Mouse (Mus musculus): Measurements from ENCODE around the gene Zdhhc11.
"Not testable (repeated sequence)": the region's sequence is repeated elsewhere in the genome, so short reads cannot be mapped to it uniquely, and the experiment has no call there.

The Zdhhc11 gene

DNA sequence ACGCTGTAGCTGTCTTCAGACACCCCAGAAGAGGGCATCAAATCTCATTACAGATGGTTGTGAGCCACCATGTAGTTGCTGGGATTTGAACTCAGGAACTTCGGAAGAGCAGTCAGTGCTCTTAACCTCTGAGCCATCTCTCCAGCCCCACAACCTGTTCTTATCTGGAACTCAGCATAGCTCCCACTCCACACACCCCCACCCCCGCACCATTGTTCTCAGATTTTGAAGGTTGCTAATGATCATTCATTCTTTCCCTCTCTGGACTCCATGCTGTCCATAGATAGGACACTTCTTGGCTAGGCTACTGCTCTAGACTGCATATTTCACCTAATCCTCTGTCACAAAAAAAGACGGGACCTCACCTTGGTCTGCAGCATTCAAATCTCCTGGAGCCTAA, 43.2 kb downstream of the Zdhhc11 start:
- DNase-seq (ENCODE audit: low spot score in 2 of 2), result not testable (repeated sequence)

DNA sequence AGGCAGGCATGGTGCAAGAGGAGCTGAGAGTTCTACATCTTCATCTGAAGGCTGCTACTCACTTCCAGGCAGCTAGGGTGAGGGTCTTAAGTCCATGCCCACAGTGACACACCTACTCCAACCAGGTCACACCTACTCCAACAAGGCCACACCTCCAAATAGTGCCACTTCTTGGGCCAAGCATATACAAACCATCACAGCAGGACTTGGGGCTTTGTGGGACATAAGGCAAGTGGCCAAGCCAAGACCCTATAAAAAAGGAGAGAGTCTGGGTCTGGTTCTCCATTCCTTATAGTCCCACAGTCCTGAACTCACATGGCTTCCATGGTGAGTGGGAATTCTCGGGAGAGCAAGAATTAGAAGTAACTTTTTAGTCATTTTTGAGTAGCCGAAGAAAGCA, 44.6 kb downstream of the Zdhhc11 start:
- not testable (repeated sequence) for DNase-seq (ENCODE audit: low spot score in 2 of 2)

GRCm38 (mm10) chr13:74008948-74009718, 45.5 kb downstream of the Zdhhc11 start, which contains the start of gene Tppp:
Gene Tppp, plus strand, starts transcription at chr13:74009407.
- DNase-seq (ENCODE audit: low spot score in 2 of 2), result peak; percentile 83 to 94

GRCm38 (mm10) chr13:74009791-74010614, 46.4 kb downstream of the Zdhhc11 start:
- DNase-seq (ENCODE audit: low spot score in 2 of 2), result peak; percentile 34 to 51

DNA sequence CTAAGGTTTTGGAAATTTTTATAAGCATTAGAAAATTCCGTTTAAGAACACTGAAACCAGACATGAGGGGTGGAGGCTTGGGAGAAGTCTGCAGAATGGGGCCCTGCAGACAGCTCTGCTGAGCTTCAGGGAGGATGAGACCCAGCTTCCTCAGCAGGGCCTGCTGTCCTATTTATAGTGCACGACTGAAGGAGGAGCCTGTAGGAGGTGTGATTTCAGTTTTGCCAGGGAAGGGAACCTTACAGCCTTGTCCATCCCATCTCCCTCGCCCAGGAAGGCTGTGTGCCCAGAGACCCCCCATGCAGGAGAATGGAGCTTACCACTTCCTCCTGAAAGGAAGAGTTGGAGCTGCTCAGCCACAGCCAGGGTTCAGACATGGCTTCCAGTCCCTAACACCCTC, 47.0 kb downstream of the Zdhhc11 start:
- no peak for DNase-seq (ENCODE audit: low spot score in 2 of 2)

DNA sequence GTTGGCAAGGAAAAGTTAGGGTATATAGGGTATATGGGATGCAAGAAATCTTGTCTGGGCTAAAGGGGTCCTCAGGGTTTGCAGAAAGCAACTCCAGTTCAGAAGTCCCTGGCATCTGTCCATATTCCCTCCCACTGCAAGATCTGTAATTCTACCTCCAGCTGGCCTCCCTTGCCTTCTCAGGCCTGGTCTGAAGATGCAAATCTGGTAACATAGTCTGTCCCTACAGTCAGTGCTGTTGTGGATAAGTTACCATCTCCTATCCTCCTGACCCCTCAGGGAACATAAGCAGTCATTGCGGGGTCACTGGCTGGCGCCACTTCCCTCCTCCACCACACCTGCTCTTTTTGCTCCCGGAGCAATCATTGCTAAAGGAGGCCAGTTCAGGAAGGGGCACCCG, 52.3 kb downstream of the Zdhhc11 start:
- no peak for DNase-seq (ENCODE audit: low spot score in 2 of 2)

DNA sequence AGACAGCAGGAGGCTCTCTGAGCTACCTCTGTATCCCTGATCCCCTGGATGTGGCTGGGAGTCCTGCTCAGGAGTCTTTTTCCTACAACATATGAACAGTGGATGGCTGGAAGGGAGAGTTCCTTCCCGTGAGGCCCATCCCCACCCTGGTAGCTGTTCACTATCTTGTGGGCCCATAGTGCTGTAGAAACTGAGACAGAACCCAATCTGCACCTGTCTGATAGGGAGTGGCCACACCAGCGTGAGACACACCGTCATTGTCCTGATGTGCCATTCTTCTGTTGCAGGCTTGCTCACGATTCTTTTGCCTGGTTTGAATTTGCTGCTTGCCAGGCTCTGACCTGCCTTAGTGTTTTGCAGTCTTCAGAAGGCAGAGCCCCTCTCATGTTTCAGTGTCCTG, 53.8 kb downstream of the Zdhhc11 start:
- DNase-seq (ENCODE audit: low spot score in 2 of 2), result no peak

DNA sequence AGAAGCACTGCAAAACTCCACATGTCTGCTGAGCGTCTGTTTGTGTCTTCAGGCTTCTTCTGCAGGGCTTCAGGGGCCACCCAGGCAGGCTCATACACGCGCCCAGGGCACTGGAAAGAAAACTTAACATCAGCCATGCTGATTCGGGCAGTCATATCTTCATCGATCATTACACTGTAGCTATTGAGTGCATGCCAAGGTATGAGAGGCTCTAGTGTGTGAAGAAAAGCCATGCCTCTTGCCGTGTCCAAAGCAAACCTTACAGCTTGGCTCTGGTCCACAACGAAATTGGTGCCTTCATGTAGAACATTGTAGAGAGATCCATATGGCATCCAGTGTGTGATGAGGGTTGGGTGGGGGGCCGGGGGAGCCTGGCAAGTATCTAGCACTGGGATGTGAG, 55.4 kb downstream of the Zdhhc11 start:
- not testable (repeated sequence) for DNase-seq (ENCODE audit: low spot score in 2 of 2)

GRCm38 (mm10) chr13:74025151-74026081, 61.8 kb downstream of the Zdhhc11 start:
- DNase-seq (ENCODE audit: low spot score in 2 of 2), result no peak

DNA sequence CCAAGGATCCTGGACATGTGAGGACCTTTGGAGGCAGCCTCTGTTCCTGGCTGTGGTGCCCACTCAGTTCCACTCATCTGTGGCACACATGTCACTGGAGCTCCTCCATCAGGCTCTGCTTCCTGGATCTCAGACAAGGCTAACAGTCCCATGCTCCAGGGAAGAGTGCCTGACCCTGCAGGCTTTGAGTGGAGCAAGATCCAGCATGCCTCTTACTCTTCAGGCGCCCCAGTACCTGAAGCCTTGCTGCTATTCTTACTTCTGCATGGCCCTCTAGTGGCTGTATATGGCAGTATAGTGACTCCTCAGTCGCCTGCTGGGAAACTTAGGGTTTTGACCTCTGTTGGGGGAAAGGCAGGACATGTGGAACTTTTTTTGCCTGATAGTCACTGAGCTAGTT, 62.6 kb downstream of the Zdhhc11 start:
- DNase-seq (ENCODE audit: low spot score in 2 of 2), result peak in 1 of 2 experiments; percentile 27

DNA sequence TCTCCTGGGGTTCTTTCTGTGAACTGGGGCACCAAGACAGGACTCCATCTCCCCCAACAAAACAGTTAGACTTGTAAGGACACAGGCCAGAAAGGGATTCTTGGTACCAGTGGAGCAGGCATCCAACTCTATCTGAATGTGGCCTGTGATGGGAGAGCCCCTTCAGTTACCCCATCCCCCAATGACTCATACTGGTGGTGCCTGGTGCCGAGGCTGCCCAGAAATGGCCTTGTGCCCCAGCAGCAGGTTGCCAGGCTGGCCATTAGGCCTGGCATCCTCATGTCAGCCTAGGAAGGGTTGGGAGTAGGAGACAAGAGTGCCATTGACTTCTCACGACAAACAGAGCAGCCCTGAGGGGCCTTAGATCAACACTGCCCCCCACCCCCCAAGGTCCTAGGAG, 64.5 kb downstream of the Zdhhc11 start:
- no peak for DNase-seq (ENCODE audit: low spot score in 2 of 2)

DNA sequence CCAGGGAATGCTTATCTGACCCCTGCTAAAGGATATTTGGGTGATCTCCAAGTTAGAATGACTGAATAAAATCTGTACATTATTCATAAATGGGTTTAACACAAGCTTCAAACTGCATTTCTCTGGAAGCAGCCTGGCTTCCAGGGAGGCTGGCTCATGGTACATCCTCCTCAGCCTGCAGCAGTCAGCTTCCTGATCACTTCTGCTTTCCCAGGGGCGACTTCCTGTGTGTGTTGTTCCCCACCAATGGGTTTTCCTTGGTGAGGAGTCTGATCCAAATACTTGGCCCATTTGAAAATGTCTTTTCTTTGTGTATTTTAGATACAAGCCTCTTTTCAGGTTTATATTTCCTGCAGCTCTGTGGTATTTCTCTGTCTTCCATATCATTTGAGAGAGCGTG, 65.4 kb downstream of the Zdhhc11 start:
- no peak for DNase-seq (ENCODE audit: low spot score in 2 of 2)

DNA sequence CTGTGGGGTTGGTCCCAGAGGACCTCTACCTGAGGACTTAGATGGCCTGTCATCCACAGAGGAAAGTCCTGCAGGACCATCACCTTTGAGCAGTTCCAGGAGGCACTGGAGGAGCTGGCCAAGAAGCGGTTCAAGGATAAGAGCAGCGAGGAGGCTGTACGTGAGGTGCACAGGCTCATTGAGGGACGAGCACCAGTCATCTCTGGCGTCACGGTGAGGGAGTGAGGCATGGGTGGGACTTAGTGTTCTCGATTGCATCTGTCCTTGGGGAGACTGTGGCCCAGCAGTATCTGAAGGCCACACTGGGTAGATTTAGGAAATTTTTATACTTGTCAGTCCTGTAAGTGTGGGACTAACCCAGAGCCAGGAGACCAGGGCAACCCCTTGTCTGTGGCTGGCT, 67.0 kb downstream of the Zdhhc11 start:
- DNase-seq (ENCODE audit: low spot score in 2 of 2), result no peak

GRCm38 (mm10) chr13:74031133-74031532, 67.5 kb downstream of the Zdhhc11 start:
- DNase-seq (ENCODE audit: low spot score in 2 of 2), result no peak

DNA sequence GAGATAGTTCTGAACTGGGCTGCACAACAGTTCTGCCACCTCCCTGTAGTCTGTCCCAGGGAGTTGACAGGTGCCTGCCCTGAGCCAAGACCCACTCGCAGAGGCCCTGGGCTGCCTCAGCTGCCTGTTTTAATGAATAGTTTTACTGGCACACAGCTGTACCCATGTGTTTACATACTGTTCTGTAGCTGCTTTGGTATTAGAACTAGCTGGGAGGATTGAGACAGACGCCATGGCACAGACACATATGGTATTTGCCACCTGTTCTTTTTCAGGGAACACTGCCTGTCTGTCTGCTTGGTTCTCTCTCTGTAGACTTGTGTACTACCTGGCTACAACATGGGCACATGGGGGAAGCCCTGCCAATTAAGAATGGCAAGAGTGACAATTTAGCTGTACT, 71.1 kb downstream of the Zdhhc11 start:
- no peak for DNase-seq (ENCODE audit: low spot score in 2 of 2)

DNA sequence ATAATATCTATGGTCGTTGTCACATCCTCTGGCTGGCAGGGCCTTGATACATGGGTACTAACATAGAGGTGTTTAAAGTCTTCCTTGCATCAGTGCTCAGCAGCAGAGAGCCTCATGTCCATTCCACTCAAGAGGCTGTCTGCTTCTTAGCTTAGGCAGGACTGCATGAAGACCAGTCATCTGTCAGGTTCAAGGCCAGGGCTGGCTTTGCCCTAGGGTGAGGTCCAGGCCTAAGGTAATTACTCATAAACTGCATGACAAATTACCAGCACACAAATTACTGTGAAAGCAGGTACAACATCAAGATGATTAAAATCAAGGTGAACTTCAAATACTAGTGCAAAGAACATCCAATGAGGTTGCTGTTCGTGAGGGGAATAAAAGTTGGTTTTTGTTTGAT, 72.1 kb downstream of the Zdhhc11 start:
- no peak for DNase-seq (ENCODE audit: low spot score in 2 of 2)

- no peak for DNase-seq (ENCODE audit: low spot score in 2 of 2)
Observed at GRCm38 (mm10) chr13:74039926-74040325, 76.3 kb downstream of the Zdhhc11 start.

All from spleen, postnatal 10 days (tissue).